Mouse (Mus musculus): ENCODE data around the gene Efnb3. TPM values are rescaled to one million over a fixed set of nuclear protein-coding genes. Genes with fewer than 3 reads are reported as not detected.
A peak's percentile ranks its signal among the peaks of the same experiment; 100 is the strongest.

Gene Efnb3
- polyA plus RNA-seq, 1 experiment from 2014 or later, result 14.4 TPM

GRCm38 (mm10) chr11:69525661-69526060 is 34.3 kb downstream of the Efnb3 start:
- Histone ChIP-seq H3K27ac (replicated peaks; ENCODE audit: low read depth, low read length) (no peak overlapping the region), H3K4me1 (ENCODE audit: control insufficient read depth, insufficient read depth, low read length) (no peaks in the 10 kb centered on the region), H3K27me3 (ENCODE audit: control insufficient read depth, insufficient read depth, low read length) (no peaks in the 10 kb centered on the region), H3K9ac (ENCODE audit: low read length) (no peak overlapping the region), H3K4me3 (ENCODE audit: low read depth, low read length) (no peak overlapping the region), H3K9me3 (ENCODE audit: control insufficient read depth, low read length) (no peaks in the 10 kb centered on the region), H3K4me2 (ENCODE audit: low read depth, severe bottlenecking) (no peak overlapping the region), H3K36me3 (ENCODE audit: control insufficient read depth, insufficient read depth, low read length) (no peaks in the 10 kb centered on the region)
- WGBS, result 88% methylated on average over 9 of the region's 9 CpGs
- DNase-seq (ENCODE audit: low spot score) (no peak), ATAC-seq (ENCODE audit: insufficient number of reproducible peaks, low FRiP score, low TSS enrichment, low read depth) (no peak)

GRCm38 (mm10) chr11:69523651-69524050 is 36.4 kb downstream of the Efnb3 start:
- Histone ChIP-seq H3K27ac (replicated peaks; ENCODE audit: low read depth, low read length) (no peak overlapping the region), H3K36me3 (ENCODE audit: control insufficient read depth, insufficient read depth, low read length) (no peaks in the 10 kb centered on the region), H3K9ac (ENCODE audit: low read length) (no peak overlapping the region), H3K27me3 (ENCODE audit: control insufficient read depth, insufficient read depth, low read length) (no peaks in the 10 kb centered on the region), H3K4me2 (ENCODE audit: low read depth, severe bottlenecking) (no peak overlapping the region), H3K4me1 (ENCODE audit: control insufficient read depth, insufficient read depth, low read length) (no peaks in the 10 kb centered on the region), H3K9me3 (ENCODE audit: control insufficient read depth, low read length) (no peaks in the 10 kb centered on the region), H3K4me3 (ENCODE audit: low read depth, low read length) (no peak overlapping the region)
- ATAC-seq (ENCODE audit: insufficient number of reproducible peaks, low FRiP score, low TSS enrichment, low read depth), result no peak
- WGBS, result 91% methylated on average over 4 of the region's 4 CpGs
- no peak for DNase-seq (ENCODE audit: low spot score)

GRCm38 (mm10) chr11:69521526-69522149 is 38.4 kb downstream of the Efnb3 start:
- no peaks in the 10 kb centered on the region for H3K4me1 ChIP-seq (ENCODE audit: control insufficient read depth, insufficient read depth, low read length)
- H3K36me3 ChIP-seq (ENCODE audit: control insufficient read depth, insufficient read depth, low read length), result no peaks in the 10 kb centered on the region
- H3K27me3 ChIP-seq (ENCODE audit: control insufficient read depth, insufficient read depth, low read length), result no peaks in the 10 kb centered on the region
- ATAC-seq (ENCODE audit: insufficient number of reproducible peaks, low FRiP score, low TSS enrichment, low read depth), result no peak
- no peak overlapping the region for H3K9ac ChIP-seq (ENCODE audit: low read length)
- H3K4me3 ChIP-seq (ENCODE audit: low read depth, low read length), result no peak overlapping the region
- no peak for DNase-seq (ENCODE audit: low spot score)
- WGBS, result 84% methylated on average over 9 of the region's 9 CpGs
- H3K4me2 ChIP-seq (ENCODE audit: low read depth, severe bottlenecking), result no peak overlapping the region
- H3K9me3 ChIP-seq (ENCODE audit: control insufficient read depth, low read length), result no peaks in the 10 kb centered on the region
- no peak overlapping the region for H3K27ac ChIP-seq (replicated peaks; ENCODE audit: low read depth, low read length)

- no peak overlapping the region for H3K27ac ChIP-seq (replicated peaks; ENCODE audit: low read depth, low read length)
- 82% methylated on average over 4 of the region's 4 CpGs for WGBS
- no peak overlapping the region for H3K4me3 ChIP-seq (ENCODE audit: low read depth, low read length)
- H3K36me3 ChIP-seq (ENCODE audit: control insufficient read depth, insufficient read depth, low read length), result no peaks in the 10 kb centered on the region
- no peak overlapping the region for H3K9ac ChIP-seq (ENCODE audit: low read length)
- no peaks in the 10 kb centered on the region for H3K9me3 ChIP-seq (ENCODE audit: control insufficient read depth, low read length)
- H3K4me1 ChIP-seq (ENCODE audit: control insufficient read depth, insufficient read depth, low read length), result no peaks in the 10 kb centered on the region
- no peaks in the 10 kb centered on the region for H3K27me3 ChIP-seq (ENCODE audit: control insufficient read depth, insufficient read depth, low read length)
- ATAC-seq (ENCODE audit: insufficient number of reproducible peaks, low FRiP score, low TSS enrichment, low read depth), result no peak
- H3K4me2 ChIP-seq (ENCODE audit: low read depth, severe bottlenecking), result no peak overlapping the region
- no peak for DNase-seq (ENCODE audit: low spot score)
Measured at GRCm38 (mm10) chr11:69519976-69520375, 40.0 kb downstream of the Efnb3 start.

GRCm38 (mm10) chr11:69516661-69517060 is 43.3 kb downstream of the Efnb3 start:
- 64% methylated on average over 3 of the region's 3 CpGs for WGBS
- Histone ChIP-seq H3K4me3 (ENCODE audit: low read depth, low read length) (no peak overlapping the region), H3K4me2 (ENCODE audit: low read depth, severe bottlenecking) (no peak overlapping the region)

GRCm38 (mm10) chr11:69516151-69516640 is 43.8 kb downstream of the Efnb3 start:
- Histone ChIP-seq H3K27ac (replicated peaks; ENCODE audit: low read depth, low read length) (no peak overlapping the region), H3K4me2 (ENCODE audit: low read depth, severe bottlenecking) (no peak overlapping the region), H3K36me3 (ENCODE audit: control insufficient read depth, insufficient read depth, low read length) (no peaks in the 10 kb centered on the region), H3K27me3 (ENCODE audit: control insufficient read depth, insufficient read depth, low read length) (no peaks in the 10 kb centered on the region), H3K9ac (ENCODE audit: low read length) (no peak overlapping the region), H3K9me3 (ENCODE audit: control insufficient read depth, low read length) (no peaks in the 10 kb centered on the region), H3K4me3 (ENCODE audit: low read depth, low read length) (no peak overlapping the region), H3K4me1 (ENCODE audit: control insufficient read depth, insufficient read depth, low read length) (peaks cover 5% of the 10 kb centered on the region)
- ATAC-seq (ENCODE audit: insufficient number of reproducible peaks, low FRiP score, low TSS enrichment, low read depth) (no peak), DNase-seq (ENCODE audit: low spot score) (no peak)
- WGBS, result 70% methylated on average over 15 of the region's 15 CpGs

More at GRCm38 (mm10) chr11:69516661-69517060, 43.3 kb downstream of the Efnb3 start:
- H3K36me3 ChIP-seq (ENCODE audit: control insufficient read depth, insufficient read depth, low read length), result no peaks in the 10 kb centered on the region
- H3K9ac ChIP-seq (ENCODE audit: low read length), result no peak overlapping the region
- ATAC-seq (ENCODE audit: insufficient number of reproducible peaks, low FRiP score, low TSS enrichment, low read depth) (no peak), DNase-seq (ENCODE audit: low spot score) (no peak)
- no peaks in the 10 kb centered on the region for H3K27me3 ChIP-seq (ENCODE audit: control insufficient read depth, insufficient read depth, low read length)
- H3K4me1 ChIP-seq (ENCODE audit: control insufficient read depth, insufficient read depth, low read length), result peaks cover 2% of the 10 kb centered on the region
- H3K9me3 ChIP-seq (ENCODE audit: control insufficient read depth, low read length), result no peaks in the 10 kb centered on the region
- no peak overlapping the region for H3K27ac ChIP-seq (replicated peaks; ENCODE audit: low read depth, low read length)

GRCm38 (mm10) chr11:69513840-69514239 is 46.2 kb downstream of the Efnb3 start:
- H3K36me3 ChIP-seq (ENCODE audit: control insufficient read depth, insufficient read depth, low read length), result no peaks in the 10 kb centered on the region
- no peaks in the 10 kb centered on the region for H3K9me3 ChIP-seq (ENCODE audit: control insufficient read depth, low read length)
- DNase-seq (ENCODE audit: low spot score), result peak; percentile 72
- no peaks in the 10 kb centered on the region for H3K27me3 ChIP-seq (ENCODE audit: control insufficient read depth, insufficient read depth, low read length)
- H3K9ac ChIP-seq (ENCODE audit: low read length), result no peak overlapping the region
- no peak overlapping the region for H3K4me3 ChIP-seq (ENCODE audit: low read depth, low read length)
- WGBS, result 8% methylated on average over 6 of the region's 6 CpGs
- 0 out of 2 replicates have a peak, but pooled peaks have one; percentile 31 for ATAC-seq (ENCODE audit: insufficient number of reproducible peaks, low FRiP score, low TSS enrichment, low read depth)
- no peak overlapping the region for H3K27ac ChIP-seq (replicated peaks; ENCODE audit: low read depth, low read length)
- H3K4me1 ChIP-seq (ENCODE audit: control insufficient read depth, insufficient read depth, low read length), result peaks cover 10% of the 10 kb centered on the region
- no peak overlapping the region for H3K4me2 ChIP-seq (ENCODE audit: low read depth, severe bottlenecking)

- Histone ChIP-seq H3K4me3 (ENCODE audit: low read depth, low read length) (no peak overlapping the region), H3K36me3 (ENCODE audit: control insufficient read depth, insufficient read depth, low read length) (no peaks in the 10 kb centered on the region), H3K4me1 (ENCODE audit: control insufficient read depth, insufficient read depth, low read length) (peaks cover 10% of the 10 kb centered on the region), H3K27me3 (ENCODE audit: control insufficient read depth, insufficient read depth, low read length) (no peaks in the 10 kb centered on the region), H3K27ac (replicated peaks; ENCODE audit: low read depth, low read length) (0 out of 2 replicates have a peak overlapping the region, but pooled peaks have one; percentile 4), H3K9ac (ENCODE audit: low read length) (no peak overlapping the region), H3K4me2 (ENCODE audit: low read depth, severe bottlenecking) (no peak overlapping the region), H3K9me3 (ENCODE audit: control insufficient read depth, low read length) (no peaks in the 10 kb centered on the region)
- DNase-seq (ENCODE audit: low spot score) (peak; percentile 70), ATAC-seq (ENCODE audit: insufficient number of reproducible peaks, low FRiP score, low TSS enrichment, low read depth) (no peak)
- 10% methylated on average over 7 of the region's 7 CpGs for WGBS
Measured at GRCm38 (mm10) chr11:69510796-69511496, 49.1 kb downstream of the Efnb3 start.
